Mouse (Mus musculus) right cerebral cortex, postnatal 14 days (tissue): ENCODE data around the gene Thra.

Experiments
- DNase-seq: peaks from one replicate; pipeline ENCODE4 v3.0.0; 2022

The Thra gene

DNA sequence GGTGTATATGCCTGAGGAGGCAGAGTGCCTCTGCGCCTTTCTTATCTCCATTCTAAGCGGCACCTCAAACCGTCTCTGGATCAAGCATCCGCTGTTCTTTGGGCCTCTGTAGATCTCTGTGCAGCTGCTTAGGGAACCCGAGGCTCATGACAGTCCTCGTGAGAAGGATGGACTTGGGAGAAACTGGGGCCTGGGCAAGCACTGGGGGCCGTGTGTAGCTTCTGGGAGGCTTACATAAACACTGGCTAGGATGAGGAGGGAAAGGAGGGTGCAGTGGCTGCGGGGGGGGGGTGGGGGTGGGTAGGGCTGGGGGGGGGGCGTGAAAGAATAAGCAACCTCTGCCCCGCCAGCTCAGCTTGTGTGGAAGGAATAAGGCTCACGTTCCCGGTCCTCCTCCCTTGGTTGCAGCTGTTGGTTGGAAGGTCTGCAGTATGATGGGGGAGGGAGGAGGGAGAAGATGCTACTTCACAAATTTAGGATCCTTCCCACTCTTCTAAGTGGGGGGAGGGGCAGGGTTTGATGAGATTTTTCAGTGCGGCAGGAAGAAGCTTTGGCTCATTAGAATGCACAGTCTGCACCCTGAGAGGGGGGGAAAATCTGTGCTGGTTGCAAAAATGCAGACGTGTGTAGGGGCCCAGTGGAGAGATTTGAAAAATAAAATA lies 41.5 kb downstream of the Thra start:
- DNase-seq = peak; percentile 75

DNA sequence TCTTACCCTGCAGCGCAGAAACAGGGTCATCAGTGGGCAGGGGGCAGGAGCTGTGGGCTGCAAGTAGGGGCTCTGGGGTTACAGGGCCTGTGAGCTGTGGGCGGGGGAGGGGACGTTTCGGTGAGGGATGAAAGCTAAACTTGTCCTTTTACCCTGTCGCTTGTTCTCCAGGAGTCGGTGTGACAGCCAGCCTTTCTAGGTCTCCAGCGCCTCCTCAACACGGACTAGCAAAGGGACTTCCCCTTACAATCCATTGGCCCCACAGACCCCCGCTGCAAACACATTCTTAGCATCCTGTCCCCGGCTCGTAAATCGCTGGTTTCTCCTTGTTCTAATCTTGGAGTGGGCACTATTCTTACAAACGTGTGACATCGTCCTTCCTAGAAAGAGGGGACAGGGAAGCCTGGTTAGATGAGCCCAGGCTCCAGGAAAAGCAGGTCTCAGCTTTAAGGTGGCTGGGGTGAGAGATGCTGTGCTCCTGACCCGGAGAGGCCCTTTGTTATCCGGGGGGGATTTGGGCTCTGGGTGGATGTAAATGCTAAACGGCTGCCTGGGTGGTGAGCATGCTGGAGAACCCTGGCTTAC lies 42.3 kb downstream of the Thra start:
- peak; percentile 42 for DNase-seq

DNA sequence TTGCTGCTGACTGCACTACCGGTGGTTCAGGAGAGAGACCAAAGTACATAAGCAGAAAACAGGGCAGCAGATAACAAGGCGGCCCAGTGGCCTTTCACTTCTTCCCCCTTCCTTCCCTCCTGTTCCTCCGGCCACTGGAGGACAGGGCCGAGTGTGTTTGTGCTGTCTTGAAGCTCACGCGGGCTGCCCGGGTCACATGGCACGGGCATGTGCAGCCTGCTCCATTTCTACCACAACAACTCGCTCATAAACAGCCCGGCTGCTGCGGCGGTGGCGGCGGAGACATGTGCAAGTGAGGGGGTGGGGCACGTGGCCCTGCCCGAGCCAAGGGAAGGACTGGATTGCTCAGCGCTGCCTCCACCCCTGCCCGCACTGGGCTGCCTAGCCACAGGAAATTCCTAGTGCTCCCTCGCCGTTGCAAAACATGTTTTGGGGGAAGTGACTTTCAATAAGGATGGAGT lies 42.8 kb downstream of the Thra start:
- peak; percentile 96 for DNase-seq

DNA sequence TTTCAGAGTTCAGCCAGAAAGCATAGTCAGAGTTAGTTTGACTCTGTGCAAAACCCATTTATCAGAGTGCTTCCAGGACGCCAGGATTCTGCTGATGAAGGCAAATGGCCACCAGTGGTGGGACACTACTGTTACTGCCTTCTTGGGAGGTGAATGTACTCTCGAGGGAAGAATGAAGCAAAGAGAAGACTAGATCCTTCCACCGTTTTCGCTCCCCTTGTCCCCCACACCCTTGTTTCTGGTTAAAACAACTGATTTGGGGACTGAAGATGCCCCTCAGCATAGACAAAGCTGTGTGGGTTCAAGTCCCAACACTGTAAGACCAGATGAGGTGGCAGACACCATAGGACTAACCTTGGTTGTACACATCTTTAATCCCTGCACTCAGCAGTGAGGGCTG lies 43.7 kb downstream of the Thra start:
- DNase-seq = no peak

DNA sequence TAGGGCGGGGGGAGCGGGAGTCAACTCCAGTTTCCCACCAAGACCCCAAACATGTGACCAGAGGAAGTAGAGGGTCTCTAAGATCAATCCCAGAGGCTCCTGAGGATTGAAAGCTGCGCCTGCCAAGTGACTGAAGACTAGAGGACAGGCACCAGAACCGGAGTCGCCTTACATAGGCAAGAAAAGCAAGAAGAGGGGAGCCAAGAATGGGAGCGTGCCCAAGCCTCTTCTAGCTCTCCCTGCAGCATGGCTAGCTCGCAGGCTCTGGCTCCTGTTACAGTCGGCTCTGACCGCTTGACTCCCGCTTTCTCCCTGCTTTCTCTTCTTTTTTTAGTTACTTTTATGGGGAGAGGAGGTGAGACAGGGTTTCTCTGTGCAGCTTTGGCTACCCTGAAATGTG lies 44.8 kb downstream of the Thra start:
- DNase-seq = no peak

DNA sequence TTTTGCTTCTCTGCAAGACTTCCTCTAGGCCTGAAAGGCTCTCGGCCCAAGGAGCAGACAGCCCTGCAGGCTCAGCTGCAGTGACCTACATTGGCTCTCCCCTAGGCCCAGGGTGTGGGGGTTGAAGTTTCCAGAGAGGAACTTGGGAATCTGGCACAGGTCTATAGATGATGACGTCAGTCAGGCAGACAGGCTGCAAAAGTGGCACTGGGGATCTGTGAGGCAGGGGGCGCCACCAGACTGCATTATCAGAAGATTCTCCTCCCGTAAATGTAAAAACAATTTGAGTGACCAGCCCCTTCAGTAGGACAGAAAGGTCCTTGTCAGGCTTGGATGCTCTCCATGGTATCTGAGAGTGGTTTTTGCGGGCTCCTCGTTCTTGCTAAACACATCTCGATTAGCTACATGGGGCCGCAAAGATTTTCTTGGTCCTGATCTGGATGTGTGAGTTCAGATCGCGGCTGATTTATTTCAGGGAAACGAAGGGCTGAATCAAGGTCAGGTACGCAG lies 45.4 kb downstream of the Thra start:
- peak; percentile 83 for DNase-seq

DNA sequence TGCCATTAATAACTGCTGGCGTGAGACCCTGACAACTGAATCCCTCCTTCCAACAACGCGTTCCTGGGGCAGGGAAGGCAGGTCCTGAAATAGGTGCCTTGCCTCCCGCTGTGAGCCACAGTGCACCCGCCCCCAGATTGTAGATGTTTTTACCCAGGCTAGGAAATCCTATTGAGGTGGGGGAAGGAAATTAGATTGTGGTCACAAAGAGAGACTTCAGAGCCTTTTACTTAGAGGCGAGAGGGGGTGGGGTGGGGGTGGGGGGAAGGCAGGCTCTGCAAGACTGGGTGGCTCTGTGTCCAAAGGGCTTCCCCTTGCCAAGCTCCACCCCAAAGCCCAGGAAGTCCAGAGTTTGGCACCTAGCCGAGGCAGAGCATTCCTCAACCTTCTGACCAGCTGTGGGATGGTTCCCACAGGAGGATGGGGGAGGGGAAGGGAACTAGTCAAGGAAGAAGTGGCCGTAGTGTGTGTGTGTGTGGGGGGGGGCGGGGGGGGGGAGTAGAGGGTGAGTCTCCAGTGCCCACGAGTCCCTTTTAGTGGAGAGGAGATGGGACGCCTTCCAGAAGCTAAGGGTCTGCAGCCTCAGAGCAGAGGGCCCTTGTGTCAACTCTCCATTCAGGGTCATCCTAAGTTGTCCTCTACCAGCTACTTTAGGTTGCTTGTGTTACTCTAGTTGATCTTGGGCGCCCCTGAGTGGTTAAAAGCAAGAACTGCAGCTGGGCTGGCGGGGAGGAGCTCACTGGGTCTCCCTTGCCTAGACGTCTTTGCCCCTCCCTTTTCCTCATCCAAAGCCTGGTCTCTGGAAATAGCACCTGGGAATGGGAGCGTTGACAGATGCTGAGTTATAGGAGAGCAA lies 46.1 kb downstream of the Thra start:
- DNase-seq = peak; percentile 90

DNA sequence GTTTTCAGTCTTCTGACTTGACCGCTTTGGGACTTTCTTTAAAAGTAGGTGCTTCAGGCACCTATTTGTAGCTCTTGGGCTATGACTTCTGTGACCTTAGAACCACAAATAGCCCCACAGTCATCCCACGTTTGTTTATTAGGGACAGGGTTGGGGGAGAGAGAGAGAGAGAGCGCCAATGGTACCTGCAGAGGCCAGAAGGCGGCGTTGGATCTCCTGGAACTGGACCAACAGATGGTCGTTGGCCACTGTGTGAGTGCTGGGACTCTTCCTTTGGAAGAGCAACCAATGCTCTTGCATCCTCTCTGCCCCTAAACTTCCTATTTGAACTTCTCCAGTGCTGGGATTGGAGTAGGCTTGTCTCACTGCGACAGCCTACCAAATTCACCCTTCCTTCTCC lies 46.8 kb downstream of the Thra start:
- no peak for DNase-seq

DNA sequence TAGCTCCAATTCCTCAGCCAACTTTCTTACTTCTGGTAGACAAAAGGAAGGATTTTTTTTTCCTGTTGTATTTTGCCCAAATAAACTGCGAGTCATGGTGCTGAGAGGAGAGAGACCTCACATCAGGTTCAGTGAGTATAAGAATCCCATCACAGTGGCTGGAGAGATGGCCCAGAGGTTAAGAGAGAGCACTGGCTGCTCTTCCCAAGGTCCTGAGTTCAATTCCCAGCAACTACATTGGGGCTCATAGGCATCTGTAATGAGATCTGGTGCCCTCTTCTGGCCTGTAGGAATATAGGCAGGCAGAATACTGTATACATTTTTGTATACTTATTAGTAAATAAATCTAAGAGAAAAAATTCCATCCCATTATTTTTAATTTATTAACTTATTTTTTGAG lies 47.3 kb downstream of the Thra start:
- DNase-seq = no peak

DNA sequence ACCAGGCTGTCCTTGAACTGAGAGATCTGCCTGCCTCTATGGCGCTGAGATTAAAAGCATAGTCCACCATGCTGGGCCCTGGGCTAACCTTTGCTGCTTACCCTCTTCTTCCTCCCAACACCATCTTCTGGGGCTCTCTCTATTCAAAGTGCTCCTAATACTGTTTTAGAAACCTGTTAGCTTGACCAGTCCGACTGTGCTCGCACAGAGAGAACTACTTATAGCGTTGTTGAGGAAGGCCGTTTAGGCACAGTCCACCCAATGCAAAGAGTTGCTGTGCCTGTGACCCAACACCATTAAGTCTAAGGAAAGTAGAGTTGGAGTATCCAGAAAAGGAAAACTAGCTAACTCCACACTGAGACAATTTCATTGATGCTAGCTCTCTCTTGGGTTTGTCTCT lies 47.7 kb downstream of the Thra start:
- no peak for DNase-seq

DNA sequence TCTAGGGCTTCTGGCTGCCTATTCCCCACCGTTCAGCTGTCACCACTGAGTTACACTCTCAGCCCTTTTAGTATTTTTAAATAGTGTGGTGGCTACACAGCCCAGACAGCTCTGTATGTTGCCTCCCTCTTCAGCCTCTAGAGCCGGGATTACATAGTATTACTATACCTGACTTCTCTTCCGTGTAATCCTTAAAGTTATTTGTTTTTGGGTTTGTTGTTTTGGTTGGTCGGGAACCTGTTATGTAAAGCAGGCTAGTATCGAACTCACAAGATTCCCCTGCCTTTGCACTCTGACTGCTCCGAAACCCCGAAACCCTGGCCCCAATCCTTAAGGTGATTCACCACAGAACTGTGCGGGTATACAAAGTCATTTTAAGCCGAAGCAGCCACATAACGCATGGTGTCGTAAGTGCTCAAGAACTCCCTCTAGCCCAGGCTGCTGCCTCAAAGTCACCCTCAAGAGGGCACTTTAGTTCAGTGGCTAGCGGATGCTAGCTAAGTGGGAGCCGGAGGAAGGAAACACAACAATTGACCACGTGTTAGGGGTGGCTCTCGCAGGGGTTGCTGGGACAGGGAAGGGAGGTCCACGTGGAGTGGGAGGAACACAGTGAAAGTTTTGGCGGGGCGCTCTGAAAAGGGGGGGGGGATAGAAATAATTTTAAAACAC lies 48.2 kb downstream of the Thra start:
- DNase-seq = peak; percentile 73

DNA sequence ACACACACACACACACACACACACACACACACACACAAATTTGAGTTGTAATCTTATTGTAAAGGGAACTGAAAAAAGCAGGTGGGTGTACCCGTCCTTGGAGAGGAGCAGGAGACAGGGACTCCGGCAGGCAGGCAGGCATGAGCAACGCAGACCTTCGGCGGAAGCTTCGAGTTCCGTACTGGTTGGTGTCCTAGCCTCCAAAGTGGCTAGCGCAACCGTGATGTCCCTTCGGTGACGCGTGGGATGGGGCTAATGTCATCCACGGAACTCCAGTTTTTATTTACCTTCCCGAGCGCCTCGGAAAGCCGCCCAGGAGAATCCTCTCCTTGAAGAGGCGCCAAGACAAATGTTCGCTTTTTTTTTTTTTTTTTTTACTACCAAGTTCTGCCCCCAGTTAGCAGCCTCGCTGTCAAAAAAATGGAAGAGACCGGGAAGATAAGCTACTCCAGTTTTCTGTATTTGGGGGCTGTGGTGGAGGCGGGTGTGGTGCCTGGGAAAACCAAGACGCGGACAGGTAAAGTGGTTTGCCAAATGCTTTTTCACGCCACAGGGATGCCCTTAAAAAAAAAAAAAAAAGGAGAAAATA lies 48.9 kb downstream of the Thra start:
- no peak for DNase-seq

DNA sequence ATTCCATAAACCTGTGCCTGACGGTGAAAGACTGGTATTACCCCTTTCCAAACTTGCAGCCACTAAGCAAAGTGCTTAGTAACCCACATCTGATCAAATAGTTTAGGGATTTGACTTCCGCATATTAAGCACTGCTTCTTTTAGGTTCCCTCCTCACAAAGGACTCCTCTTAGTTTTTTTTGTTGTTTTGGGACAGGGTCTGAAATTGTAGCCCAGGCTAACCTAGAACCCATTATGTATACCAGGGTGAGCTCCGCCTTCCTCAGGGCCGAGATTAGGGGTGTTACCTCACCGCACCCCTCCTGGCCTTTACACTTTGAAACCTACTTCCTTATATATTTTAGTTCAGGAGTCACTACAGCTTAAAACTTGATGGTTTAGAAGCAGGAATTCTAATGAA lies 49.4 kb downstream of the Thra start:
- no peak for DNase-seq

DNA sequence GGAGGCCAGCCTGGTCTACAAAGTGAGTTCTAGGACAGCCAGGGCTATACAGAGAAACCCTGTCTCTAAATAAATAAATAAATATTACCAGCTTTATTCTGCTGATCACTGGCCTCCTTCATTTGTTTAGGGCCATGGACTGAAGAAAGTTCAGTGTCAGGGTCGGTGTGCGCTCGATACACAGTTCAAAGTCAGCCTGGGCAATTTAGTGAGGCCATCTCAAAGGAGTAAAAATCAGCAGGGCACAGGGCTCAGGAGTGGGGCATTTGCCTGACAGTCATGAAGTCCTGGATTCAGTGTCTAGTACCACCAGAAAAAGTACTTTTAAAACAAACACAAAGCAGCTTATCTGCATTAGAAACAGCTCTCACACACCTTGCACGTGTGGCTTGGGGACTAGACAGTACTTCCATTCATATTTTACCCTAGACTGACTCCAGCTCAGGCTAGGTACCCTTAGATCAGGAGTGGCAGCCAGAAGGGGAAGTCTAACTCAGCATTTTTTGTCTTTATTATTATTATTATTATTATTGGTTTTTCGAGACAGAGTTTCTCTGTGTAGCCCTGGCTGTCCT lies 50.3 kb downstream of the Thra start:
- no peak for DNase-seq

DNA sequence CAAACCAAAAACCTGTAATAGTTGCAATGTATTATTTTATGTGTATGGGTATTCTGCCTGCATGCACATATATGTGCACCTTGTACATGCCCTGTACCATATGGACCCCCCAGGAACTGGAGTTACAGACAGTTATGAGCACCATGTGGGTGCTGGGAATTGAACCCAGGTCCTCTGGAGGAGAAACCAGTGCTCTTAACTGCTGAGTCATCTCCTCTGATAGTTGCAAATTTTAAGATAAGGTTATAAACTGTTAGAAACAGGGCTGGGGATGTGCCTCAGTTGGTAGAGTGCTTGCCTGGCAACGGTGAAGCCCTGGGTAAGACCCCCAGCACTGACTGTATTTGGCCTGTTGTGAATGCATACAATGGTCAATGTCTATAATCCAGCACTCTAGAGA lies 51.0 kb downstream of the Thra start:
- no peak for DNase-seq

DNA sequence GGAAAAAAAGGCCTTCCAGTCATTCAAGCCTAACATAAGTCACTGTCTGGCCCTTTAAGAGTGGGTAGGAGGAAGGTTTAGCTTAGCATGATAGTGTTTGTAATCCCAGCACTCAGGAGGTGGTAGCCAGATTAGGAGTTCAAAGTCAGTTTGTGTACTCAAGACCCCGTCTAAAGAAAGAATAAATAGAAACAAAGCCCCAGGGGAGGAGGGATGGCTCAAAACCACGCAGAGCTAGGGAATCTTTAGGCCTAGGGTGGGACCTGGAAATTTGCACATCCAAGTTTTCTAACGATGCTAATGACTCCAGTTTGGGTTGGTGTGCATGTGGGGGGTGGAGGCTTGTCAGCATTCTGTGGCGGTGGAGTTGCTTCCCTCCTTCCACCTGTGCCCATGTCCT lies 51.6 kb downstream of the Thra start:
- DNase-seq = no peak

DNA sequence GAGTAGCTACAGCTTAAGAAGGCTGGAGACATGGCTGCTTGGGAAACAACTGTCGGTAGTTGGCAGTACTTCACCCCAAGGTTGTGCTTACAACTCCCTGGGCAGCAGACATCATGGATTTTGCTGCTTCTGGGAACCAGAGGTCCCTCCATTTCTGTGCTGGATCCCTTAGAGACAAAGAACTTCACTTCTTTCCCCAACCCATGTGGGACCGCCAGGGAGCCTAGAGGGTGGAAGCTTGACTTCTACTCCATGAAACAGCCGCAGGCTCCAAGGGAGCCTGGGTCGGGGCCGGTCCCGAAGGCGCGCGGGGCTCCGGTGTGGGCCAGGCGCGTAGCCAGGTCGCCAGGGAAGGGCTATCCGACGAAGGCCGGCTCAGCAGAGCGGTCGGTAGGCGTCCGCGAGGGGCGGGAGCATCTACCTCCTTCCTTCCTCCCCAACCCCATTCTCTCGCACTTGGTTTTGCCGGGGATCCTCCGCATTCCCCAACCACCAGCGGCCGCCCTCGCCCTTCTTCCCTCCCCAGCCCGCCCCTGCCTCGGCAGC lies 54.1 kb downstream of the Thra start:
- peak; percentile 73 for DNase-seq

DNA sequence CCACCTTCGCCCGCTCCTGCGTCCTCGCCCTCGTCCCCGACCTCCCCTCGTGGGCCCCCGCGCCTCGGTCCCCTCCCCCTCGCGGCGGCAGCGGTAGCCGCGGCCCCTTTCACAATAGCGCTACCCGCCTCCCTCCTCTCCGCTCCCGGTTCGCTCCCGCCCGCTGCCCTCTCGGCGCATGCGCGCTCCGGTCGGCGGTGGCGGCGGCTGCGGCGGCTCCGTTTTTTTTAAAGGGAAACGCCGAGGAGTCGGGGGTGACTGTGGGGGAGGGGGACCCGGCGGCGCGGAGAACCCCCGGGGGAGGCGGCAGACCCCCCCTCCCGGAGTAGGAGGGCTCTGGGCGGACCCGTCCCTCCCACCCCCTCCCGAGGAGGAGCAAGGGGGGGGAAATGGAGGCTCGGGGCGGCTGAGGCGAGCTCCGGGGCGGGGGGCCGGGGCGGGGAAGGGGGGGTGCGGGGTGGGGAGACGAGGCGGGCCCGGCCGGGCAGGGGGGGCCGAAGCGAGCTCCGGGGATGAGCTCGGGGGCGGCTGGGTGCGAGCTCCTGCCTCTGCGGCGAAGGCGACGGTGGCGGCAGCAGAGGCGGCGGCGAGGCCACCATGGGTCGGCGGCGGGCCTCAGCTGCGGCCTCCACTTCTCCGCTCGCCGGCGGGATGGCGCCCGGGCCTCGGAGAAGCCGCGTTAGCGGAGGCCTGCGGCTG lies 54.7 kb downstream of the Thra start, which contains the start of gene Msl1:
Gene Msl1, plus strand, starts transcription at position 502 of the 699 bp plus-strand sequence.
- peak; percentile 88 for DNase-seq

DNA sequence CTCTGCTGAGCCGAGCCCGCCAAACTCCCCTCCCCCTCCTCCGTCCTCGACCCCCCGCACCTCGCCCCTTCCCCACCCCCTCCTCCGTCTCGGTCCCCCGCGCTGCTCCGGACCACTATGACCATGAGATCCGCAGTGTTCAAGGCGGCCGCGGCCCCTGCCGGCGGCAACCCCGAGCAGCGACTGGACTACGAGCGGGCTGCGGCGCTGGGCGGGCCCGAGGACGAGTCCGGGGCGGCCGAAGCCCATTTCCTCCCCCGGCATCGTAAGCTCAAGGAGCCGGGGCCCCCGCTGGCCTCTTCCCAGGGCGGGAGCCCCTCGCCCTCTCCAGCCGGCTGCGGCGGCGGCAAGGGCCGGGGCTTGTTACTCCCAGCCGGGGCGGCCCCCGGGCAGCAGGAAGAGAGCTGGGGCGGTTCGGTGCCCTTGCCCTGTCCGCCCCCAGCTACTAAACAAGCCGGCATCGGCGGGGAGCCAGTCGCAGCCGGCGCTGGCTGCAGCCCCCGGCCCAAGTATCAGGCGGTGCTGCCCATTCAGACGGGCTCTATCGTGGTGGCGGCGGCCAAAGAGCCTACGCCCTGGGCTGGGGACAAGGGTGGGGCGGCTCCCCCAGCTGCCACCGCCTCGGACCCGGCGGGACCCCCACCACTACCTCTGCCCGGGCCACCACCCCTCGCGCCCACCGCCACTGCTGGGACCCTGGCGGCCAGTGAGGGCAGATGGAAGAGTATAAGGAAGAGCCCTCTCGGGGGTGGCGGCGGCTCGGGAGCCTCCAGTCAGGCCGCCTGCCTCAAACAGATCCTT lies 55.5 kb downstream of the Thra start:
- DNase-seq = peak; percentile 62

DNA sequence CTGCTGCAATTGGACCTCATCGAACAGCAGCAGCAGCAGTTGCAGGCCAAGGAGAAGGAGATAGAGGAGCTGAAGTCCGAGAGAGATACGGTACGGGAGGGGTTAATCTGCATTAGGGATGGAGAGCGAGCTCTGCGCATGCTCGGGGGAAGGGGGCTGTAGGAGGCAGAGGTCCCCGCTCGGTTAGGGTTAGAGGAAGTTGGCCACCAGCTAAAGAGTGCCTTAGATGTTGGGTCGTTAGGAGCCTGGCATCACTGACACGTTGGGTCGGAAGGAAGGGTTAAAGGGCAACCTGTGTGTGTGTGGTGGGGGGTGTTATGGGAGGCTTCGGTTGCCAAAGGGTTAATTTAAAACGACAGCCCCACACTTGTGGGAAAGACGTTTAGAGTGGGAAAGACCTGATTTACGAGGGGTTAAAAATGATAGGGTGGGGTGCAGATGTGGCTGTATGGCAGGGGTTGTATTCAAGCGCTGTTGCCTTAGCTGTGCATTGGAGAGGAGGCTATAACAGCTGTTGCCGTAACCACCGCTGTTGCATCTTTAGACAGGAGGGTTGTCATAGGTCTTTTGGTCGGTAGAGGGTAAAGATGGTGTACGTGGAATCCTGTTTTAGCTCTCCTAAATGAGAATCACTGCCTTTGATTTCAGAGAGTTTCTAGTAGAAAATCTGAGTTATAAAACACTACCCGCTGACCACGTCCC lies 56.2 kb downstream of the Thra start:
- peak; percentile 76 for DNase-seq
